Mouse (Mus musculus) liver, adult 2 months (tissue): ENCODE measurements around the gene Atp6v1b1.

Source experiments
- CTCF ChIP-seq: fragments of 200-500 bp; IDR thresholded peaks from 2 replicates; pipeline ENCODE4 v1.5.1; 2011; ENCODE audit warnings: low read depth, low read length, control low read depth
- POLR2A ChIP-seq: fragments of 200-500 bp; IDR thresholded peaks from 2 replicates; pipeline ENCODE4 v1.6.1; 2011; ENCODE audit warnings: low read length, control low read depth; ENCODE audit not compliant: insufficient read depth; ENCODE audit errors: extremely low read depth

DNA sequence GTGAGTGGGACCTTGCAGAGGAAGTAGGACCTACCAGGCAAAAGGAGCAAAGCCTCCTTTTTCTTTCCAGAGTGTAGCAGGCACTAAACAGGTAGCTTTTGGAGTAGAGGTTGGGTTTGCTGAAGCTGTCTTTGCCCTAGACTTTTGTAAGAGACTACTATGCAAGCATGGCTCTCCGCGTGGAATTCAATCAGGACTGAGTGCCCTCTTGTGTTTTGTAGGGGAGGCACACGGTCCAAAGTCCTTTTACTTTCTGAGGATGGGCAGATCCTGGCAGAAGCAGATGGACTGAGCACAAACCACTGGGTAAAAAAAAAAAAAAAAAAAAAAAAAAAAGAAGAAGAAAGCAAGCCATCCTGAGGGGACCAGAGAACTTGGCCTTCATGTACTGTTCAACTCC is 53.9 kb downstream of the Atp6v1b1 start:
- TF ChIP-seq POLR2A (no peak), CTCF (no peak)
